Mouse (Mus musculus): ENCODE measurements at regions not wholly inside any gene's neighbourhood (a gene's known extent, or its start where the extent isn't known, plus 50 kb on each side); places are given as distances from the start of the nearest gene placed in this dataset. TPM values are rescaled to one million over a fixed set of nuclear protein-coding genes. Genes with fewer than 3 reads are reported as not detected.

- no peak for TF ChIP-seq CTCF (IDR thresholded peaks at IDR 0.05)
- no peak for DNase-seq
- intact Hi-C loops (cut with DNase I) = no loop called here
- Histone ChIP-seq H3K27ac (no peak overlapping the region), H3K4me3 (peak overlapping the region; percentile 51)
Measured at GRCm38 (mm10) chr4:137118332-137118715, 69.7 kb upstream of the Zbtb40 start.

- TF ChIP-seq CTCF (IDR thresholded peaks at IDR 0.05) = no peak
- peak overlapping the region; percentile 51 for H3K4me3 ChIP-seq
- no peak overlapping the region for H3K27ac ChIP-seq
- peak; percentile 58 for DNase-seq
- intact Hi-C loops (cut with DNase I) = no loop called here
Measured at GRCm38 (mm10) chr4:137117471-137118331, 69.1 kb upstream of the Zbtb40 start.

- H3K27ac ChIP-seq = no peak overlapping the region
- DNase-seq = no peak
- intact Hi-C loops (cut with DNase I) = no loop called here
- no peak overlapping the region for H3K4me3 ChIP-seq
- no peak for TF ChIP-seq CTCF (IDR thresholded peaks at IDR 0.05)
Measured at GRCm38 (mm10) chr4:137115062-137115461, 66.5 kb upstream of the Zbtb40 start.

DNA sequence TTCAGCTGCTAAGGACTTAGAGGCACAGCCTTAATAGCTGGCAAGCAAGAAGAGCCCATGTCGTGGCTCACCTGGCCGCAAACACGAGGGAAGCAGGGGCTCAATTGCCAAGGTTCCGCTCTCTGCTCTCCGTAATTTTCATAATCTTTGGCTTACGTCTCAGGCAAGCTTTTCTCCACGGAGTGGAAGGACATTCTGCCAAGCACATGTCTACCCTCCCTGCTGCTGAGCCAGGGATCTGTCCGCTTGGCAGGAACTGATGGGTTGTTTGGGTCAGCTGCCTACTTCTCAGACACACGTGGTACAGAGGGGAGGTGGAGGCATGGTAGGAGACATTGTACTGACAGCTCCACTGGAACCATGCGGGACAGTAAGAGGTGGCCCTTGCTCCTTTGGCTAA, 61.7 kb upstream of the Zbtb40 start:
- H3K4me3 ChIP-seq = no peak overlapping the region
- no peak for DNase-seq
- intact Hi-C loops (cut with DNase I) = no loop called here
- TF ChIP-seq CTCF (IDR thresholded peaks at IDR 0.05) = no peak
- H3K27ac ChIP-seq = no peak overlapping the region

DNA sequence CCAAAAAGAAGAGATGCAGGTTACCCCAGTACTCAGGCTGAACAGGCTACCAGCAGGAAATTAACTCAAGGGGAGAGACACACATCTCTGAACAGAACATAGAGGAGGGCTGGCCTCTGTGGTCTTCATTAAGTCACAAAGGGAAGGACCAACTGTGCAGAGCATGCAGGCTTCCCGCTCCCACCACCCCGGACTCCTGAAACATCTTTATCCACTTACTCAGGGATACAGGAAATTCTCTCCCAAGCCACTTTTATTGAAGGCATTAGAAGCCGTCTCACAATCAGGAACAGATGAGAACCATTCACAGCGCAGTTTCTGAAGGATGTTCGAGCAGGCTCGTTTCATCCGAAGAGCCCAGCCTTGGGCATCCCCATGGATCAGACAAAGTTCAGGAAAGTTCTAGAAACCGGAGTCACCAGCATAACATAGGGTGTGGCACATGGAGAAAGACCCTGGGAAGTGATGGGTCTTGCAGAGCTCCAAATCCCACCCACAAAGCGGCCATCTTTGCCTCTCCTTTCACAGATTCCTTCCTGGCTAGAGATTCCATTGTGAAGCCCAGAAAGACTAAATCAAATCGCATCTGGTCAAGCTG, 55.9 kb upstream of the Zbtb40 start:
- Histone ChIP-seq H3K4me3 (no peak overlapping the region), H3K27ac (no peak overlapping the region)
- intact Hi-C loops (cut with DNase I) = no loop called here
- no peak for TF ChIP-seq CTCF (IDR thresholded peaks at IDR 0.05)
- DNase-seq = no peak

- Histone ChIP-seq H3K27ac (no peak overlapping the region), H3K4me3 (no peak overlapping the region)
- no peak for DNase-seq
- intact Hi-C loops (cut with DNase I) = no loop called here
- no peak for TF ChIP-seq CTCF (IDR thresholded peaks at IDR 0.05)
Measured at GRCm38 (mm10) chr4:137101169-137101568, 52.6 kb upstream of the Zbtb40 start.

GRCm38 (mm10) chr4:137100756-137101155, 52.2 kb upstream of the Zbtb40 start:
- DNase-seq = no peak
- Histone ChIP-seq H3K27ac (no peak overlapping the region), H3K4me3 (no peak overlapping the region)
- intact Hi-C loops (cut with DNase I) = no loop called here
- no peak for TF ChIP-seq CTCF (IDR thresholded peaks at IDR 0.05)

Small RNA genes lying in the stretch of these regions (microRNA-seq; reads per million reads assigned to microRNA genes)
- gene Gm23263 (not detected), gene Gm25399 (not detected)
